Mouse (Mus musculus) gastrocnemius, postnatal 25 days (tissue): ENCODE measurements at regions not wholly inside any gene's neighbourhood (a gene's known extent, or its start where the extent isn't known, plus 50 kb on each side); places are given as distances from the start of the nearest gene placed in this dataset.

Source experiments
- DNase-seq: peaks from one replicate; pipeline ENCODE4 v3.0.0; 2022

DNA sequence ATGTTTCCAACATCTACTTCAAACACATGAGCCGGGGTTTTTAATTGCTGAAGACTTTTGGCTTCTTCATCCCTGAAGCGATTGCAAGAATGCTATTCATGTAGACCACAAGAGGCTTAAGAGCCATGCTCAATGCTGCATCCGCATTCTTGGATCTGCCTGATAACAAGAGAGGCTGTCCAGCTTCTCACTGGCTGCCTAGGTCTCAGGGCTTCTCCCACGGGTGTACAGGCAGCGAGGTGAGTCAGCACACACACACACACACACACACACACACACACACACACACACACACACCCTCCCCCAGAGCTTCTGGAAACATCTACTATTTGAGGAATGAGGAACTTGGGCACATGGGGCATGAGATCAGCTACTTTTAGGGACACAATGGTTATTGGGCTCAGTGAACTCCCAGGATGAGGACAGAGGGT, 261.1 kb downstream of the Tgfb2 start:
- DNase-seq: peak; percentile 34

DNA sequence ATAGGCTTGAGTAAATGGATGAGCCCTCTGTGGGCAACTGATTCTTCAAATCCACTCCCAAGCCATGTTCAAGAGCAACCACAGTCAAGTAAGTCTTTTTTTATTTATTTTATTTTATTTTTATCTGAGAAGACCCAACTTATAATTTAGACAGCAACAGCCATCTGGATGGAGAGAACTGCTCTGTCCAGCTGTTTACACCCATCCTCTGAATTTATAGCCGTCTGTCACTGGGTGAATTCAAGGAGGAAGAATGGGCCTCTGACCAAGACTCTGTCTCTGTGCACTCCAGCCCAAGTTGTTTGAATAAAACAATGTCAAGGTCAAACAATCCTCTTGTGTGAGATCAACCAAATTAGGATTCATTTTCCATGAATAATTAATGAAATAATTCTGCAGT, 263.6 kb downstream of the Tgfb2 start:
- DNase-seq: no peak

DNA sequence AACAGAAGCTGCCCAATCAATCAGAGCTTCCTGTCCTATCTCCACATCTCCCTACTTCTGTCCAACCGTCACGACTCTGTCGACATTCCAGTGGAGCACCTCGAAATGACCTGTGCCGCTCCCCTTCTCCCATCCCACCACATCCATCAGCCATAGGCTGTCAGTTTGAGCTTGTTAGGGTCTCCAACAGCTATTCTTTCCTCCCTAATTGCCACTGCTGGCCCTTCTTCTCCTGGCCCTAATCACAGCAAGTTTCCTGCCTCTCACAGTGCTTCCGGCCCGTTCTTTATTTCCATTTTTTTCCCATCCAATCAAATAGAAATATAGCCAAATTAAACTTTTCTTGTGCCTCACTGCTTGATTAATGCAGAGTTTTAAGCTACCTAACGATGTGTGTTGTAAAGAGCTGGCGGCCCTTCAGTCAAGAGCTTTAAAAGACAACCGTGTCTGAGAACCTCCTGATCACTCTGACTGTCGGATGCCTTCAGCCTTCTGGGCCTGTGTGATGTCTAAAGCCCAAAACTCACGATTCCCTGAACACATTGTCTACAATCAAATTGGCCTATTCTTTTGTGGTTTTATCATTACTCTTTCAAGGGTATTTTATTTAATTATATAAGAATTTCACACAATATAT, 270.3 kb downstream of the Tgfb2 start:
- DNase-seq: no peak

DNA sequence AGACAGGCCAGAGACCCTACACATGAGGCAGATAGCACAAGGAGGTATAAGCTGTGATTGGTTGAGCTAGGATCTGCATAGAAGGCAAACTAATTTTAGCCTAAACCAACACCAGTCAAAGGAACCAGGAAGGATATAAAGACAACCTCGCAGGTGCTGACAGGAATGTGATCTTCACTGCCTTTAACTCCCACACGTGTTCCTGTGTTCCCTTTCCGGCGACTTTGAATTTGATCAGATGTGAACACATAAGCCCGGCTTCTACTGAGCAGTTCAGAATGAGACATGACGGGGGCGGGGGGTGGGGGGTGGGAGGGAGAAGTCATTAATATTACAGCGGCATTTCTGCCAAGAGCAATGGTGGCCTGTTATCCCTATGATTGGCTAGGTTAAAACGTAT, 271.0 kb downstream of the Tgfb2 start:
- DNase-seq: no peak

DNA sequence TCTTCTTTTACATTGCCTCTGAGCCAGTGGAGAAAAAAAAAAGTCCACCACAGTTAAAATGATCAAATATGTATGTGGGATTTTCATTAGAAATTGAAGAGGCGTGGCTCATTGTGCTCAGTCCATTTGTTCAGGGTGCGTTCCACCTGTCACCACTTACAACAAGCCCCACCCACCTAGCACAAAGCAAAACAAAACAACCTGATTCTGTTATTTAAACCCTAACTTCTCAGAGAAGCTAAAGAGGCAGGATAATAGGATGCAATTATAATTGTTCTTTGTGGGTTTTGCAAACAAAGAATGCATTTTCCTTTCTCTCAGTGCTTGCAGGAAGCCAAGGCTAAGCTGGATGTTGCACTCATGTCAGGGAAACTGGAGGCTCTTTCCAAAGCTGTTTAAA, 271.8 kb downstream of the Tgfb2 start:
- no peak for DNase-seq

DNA sequence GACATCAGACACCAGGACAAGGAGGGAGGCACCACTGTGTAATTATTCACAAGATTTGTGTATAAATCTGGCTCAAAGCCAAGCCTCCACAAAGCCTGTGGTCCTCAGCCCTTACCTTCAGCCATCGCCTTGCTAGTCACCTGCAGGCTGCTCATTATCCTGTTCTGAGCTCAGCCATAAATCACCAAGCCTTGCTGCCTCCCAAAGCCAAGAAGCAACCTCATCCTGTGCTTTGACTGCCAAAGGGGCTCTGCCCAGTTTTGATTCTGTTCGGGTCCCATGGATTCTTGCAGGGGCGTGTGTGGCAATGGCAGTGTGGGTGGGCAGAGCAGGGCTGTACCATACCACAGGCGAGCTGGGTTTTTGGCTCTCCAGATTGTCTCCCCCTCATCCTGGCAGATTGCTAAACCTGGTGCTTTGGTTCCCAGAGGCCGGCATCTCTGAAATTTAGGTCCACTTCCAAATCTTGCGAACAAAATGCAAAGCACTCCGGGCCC, 272.6 kb downstream of the Tgfb2 start:
- no peak for DNase-seq

DNA sequence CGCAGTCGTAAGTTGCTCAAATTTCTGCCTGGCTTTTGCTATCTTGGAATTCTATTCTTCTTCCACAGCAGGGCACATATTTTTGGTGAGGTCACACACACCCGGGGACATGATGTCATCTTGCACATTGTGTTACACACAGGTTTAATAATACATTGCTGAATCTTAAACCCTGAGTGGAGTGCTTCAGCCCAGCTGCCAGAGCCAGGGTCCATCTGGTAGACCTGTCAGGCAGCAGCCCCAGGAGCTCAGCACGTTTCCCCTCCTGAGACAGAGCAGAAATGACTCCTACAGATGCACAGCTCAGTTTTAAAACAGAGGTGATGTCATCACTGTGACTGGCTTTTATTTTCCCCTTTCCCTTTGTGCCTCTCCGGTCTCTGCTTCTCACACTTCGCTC, 280.4 kb downstream of the Tgfb2 start:
- DNase-seq: peak; percentile 39

DNA sequence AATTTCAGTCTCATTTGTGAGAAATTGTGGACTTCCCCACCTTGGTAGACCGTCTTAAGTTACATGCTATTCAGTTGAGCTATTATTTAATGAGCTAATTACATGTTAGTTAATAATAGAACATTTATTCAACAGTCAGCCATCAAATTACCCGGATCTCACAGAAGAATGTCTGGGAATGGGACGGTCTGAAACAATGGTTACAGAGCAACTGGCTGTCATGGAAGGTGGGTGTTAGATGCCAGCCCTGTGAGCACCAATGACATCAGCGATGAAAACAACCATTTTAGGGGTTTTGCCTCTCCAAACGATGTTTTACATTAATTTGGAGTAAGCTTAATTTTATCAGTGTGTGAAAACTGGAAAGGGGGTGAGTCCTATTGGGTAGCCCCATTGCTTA, 281.7 kb downstream of the Tgfb2 start:
- DNase-seq: no peak

DNA sequence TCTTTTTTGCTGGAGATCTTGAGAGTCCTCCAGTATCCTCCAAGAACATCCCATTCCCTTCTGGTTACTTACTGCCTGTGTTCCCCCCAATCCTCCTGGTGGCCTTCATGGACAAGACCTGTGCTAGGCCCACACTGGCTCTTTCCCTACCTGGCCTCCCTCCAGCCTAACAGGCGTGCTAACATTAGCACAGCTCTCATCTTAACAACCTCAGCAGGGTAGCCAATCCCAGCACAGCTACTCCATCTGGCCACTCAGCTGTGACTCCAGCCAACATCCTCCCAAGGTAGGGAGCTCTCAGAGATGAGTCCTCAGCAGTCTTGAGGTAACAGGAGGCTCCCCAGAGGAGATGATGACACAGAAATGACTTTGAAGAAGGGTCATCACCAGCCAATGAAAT, 288.7 kb downstream of the Tgfb2 start:
- DNase-seq: no peak

DNA sequence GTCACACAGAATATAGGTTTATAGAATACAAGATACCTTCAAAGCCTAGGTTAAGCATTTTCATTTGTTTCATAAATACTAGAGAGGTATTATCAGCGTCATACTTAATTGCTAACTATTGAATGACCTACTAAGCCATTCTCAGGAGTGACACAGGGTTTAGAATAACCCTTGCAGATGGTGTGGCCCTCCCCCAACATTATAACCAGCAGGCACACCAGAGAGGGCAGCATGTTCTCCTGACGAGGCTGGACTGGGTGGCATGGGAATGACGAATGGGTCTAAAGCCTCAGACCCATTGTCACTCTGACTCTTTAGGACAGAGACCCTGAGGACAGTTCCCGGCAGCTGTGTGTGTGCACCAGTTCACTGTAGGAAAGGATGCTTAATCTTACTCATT, 290.5 kb downstream of the Tgfb2 start:
- no peak for DNase-seq

DNA sequence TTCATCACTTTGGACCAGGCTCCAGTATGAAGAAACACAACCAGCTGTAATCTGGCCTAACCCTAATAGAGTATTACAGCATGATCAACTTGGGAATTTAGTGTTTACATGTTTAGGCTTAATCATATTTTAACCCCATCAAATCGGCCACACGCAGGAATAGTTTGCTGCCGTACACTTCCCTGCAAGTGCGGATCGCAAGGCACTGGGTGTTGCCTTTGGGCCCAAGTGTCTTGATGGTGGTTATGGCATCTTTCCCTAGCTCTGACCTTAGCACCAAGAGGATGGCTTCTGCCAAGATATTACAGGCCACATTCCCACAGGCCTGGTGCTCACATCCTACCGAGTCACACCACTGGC, 291.9 kb downstream of the Tgfb2 start:
- DNase-seq: peak; percentile 53

DNA sequence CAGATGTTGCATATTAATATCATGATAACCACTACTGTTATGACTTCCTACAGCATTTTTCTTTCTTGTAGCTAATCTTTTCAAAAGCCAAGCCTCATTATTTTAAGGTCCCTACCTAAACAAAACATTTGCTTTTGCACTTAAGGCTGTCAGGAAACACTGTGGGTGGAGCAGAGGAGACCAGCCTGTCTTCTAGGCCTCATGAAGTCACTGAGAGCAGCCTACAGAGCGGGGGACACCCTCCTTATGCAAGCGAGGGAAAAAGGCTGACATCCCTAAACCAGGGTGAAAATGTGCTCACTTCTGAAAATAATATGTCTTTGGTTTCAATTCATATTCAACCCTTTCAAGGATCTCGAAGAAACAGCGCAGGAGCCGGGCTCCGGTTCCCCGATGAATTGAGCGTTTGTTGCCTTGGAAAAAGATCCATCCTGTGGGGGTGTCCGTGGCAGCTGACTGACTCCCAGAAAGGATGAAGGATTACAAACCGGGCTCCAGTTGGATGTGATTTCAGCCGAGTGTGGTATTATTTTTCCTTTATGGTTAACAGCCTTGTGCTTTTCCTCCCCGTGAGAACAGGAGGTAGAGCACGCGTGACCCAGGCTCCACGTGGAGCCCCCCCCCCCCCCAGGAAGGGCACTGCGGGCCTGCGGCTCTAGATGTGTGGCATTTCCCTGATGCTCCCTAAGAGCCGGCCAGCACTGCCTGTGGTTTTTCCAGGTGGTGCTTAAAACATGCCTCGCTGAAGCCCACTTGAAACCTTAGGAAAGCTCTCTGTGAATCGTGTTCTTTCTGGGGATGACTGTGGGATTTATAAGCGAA, 292.5 kb downstream of the Tgfb2 start:
- peak; percentile 31 for DNase-seq

DNA sequence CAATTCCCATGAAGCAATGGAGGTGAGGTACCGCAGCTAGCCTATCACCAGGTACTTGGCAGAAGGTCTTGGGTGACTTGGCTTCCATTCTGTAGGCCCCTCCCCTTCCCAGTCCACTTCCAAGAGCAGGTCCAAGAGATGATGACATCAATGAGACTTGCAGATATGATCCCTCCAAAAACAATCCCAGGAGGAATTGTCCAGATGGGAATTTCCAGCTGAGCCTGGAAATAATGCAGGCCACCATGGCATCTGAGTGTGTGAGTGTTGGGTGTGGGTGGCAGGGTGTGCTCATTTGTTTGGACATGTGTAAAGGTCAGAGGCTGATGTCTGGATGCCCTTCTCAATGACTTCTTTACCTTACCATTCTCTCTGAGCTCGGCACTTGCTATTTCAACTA, 293.5 kb downstream of the Tgfb2 start:
- no peak for DNase-seq

DNA sequence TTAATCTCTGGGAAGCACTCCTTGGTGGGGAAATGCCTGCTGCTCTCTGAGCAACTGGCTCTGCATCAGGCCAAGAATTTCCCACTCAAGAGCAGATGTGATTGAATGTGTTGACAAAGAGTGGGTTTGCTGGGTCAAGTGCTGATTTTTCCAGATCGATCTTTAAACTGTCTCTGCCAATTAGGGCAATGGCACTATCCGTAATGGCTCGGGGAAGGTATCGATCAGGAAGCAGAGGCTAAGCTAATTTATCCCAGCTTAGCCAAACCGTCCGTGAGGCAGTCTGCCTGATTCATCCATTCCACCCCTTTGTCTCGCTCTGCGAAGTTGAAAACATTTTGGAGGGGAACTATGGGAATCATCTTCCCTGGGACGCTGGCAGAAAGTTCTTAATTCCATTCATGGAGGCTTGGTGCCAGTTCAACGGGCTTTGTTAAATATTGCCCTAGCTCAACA, 291.9 kb upstream of the Lyplal1 start:
- no peak for DNase-seq

DNA sequence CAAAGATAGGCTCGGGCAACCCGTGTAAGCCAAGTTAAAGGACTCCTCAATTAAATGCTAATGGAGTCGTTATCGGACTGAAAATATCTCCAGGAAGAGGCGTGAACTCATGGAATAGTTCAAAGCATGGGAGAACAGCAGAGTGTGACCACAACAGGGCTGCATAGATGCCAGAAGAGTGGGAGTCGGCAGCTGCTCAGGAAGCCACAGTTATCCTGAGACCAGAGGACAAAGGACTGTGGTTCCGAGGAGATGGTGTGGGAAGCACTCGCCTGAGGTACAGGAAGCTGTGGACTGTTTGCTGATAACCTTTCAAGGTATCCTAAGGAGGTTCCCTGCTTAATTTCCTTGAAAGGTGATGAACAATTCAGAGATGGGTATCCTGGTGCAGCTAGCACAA, 290.5 kb upstream of the Lyplal1 start:
- no peak for DNase-seq

DNA sequence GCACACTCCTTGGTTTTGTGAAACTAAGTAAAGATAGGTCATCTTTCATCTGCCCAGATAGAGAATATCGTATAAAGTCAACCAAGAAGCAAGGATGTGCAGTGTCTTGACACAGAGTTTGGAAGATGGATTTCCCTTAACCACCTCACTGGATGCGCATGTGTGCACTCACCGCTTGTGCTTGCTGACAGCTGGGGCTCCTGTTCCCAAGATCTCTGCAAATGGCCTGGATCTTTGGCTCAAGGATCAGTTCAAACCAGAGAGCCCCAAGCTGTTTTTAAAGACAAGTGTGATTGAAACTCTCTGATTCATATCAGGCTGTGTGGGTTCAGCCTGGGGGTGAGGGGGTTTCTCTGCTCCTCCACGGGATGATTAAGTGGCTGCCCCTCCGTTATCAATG, 288.6 kb upstream of the Lyplal1 start:
- DNase-seq: no peak

DNA sequence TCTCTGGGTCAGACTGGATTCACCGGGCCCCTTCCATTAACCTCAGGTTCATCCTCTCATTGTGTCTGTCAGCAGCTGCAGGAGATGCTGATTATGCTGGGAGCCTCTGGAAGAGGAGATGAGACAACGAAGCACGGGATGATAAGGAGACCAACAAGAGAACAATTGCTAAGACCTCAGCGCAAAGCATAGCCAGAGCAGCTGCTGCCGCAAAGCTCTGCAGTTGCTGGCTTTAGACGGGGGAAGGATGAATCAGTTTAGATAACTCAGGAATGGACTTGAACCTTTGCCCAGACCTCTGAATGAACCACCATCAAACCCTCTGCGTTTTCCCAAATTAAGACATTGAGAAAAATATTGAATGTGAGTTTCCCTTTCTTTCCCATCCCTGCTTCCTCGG, 282.7 kb upstream of the Lyplal1 start:
- DNase-seq: peak; percentile 41

DNA sequence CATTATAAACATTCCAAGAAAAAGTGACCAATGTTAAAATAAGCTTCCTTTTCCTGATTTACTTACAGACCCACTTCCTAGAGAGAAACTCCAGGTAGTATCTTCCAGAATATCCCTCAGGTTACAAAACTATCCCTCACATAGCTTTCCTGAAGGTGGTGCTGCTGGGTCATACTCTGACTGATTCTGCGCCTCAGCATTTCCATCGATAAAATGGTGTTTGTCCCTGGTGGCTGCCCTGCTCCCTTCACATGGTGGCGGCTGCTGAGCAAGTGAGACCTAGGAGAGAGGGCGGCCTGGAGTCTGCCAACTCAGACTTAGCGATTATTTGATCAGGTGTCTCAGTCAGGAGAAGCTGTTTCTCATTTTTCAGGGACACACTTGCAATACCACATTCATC, 275.9 kb upstream of the Lyplal1 start:
- no peak for DNase-seq

DNA sequence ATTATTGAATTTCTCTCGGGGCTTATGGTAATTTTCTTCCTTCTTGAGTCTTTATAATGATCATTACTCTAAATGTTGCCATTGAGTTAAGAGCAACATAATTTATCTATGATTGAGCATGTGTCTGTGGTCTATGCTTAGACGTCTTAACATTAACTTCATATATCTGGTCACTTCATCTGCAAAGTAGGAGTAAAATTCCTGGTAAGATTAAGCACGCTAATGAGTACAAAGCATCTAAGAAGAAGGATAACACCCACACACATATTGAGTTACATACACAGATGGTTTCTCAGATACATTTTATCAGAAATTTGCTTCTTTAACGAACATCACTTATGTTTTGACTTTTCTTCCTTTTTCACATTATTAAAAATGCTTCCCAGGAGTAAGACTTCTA, 267.3 kb upstream of the Lyplal1 start:
- no peak for DNase-seq

DNA sequence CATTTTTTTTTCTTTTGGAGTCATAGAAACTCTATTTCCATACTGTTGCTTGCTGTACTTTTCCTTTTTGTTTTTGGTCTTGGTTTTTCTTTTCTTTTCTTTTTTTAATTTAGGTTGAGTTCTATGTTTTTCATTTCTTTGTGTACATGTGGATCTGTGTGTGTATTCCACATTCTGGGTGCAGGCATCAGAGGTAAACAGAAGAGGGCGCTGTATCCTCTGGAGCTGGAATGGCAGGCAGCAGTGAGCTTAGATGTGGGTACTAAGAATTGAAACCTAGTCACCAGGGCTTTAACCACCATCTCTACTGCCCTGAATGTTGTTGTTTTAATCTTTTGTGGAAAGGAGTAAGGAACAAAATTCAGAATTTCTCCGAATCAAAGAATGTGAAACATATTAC, 266.3 kb upstream of the Lyplal1 start:
- DNase-seq: no peak

DNA sequence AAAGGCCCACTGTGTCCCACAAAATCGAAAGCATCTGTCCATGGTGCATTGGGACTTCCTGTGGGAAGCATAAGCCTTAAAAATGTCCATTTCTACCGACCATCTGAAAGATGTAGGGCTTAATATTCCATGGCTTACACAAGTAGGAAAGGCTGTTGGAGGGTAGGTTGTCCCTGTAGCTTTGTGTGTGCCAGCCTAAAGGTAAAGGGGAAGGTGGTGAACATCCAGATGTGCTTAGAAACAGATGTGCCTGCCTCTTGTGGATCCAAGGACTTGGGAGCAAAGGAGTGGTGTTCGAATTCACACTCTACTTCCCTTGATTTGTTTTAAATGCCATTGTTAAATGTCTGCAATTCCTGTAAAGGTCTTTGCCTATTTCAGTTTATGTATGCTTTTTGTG, 265.9 kb upstream of the Lyplal1 start:
- DNase-seq: no peak

DNA sequence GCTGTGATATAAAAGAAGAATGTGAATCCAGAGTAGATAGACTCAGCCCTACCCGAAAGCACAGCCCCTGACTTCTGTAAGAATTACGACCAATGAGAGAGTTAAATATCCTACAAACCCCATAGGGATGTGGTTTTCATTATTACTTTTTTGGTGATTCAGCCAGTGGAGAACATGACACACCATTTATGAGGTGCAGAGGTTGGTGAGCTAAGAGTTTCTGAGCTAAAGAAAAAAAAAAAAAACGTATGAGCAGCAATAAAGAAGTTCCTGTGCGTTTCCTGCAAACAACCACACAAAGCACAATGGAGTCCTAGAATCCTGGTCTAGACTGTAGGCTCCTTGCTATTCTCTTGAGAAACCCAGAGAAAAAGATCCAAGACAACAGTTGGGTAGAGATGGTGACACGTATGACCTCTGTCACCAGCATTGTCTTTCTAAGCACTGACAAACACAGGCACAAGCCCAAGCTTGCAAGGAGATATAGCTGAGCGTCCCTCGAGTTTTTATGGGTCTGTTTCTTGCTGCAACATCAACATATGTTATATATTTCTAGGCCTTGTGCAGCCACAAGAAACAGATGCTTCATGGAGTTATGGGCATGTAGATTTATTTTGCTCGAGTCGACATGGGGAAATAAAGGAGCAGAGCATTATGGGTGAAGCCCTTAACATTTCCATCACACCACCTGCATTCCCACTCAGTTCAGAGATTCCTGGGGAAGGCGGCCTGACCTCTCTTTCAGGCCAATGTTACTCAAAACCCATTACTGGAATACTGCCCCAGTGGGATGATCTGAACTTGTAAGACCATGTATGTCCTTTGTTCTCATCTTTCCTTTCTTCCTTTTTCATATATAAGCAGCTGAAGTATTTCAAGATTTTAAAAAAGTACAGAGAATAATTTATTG, 263.1 kb upstream of the Lyplal1 start:
- DNase-seq: no peak
